Mouse (Mus musculus) gastrocnemius, adult 18-20 months (tissue): Measurements from ENCODE around the gene Hoxa5. TPM values are rescaled to one million over a fixed set of nuclear protein-coding genes. Genes with fewer than 3 reads are reported as not detected.

Source experiments
- DNase-seq: peaks from one replicate; pipeline ENCODE4 v3.0.0; 2021; ENCODE audit warnings: low spot score
- total RNA-seq, 2 experiments: library from RNA; stranded (reverse); gene quantifications; 2 replicates each; pipeline ENCODE4 v1.2.3; 2021

Hoxa5 gene
- total RNA-seq, 2 experiments from 2014 or later = 2.0 to 2.1 TPM

DNA sequence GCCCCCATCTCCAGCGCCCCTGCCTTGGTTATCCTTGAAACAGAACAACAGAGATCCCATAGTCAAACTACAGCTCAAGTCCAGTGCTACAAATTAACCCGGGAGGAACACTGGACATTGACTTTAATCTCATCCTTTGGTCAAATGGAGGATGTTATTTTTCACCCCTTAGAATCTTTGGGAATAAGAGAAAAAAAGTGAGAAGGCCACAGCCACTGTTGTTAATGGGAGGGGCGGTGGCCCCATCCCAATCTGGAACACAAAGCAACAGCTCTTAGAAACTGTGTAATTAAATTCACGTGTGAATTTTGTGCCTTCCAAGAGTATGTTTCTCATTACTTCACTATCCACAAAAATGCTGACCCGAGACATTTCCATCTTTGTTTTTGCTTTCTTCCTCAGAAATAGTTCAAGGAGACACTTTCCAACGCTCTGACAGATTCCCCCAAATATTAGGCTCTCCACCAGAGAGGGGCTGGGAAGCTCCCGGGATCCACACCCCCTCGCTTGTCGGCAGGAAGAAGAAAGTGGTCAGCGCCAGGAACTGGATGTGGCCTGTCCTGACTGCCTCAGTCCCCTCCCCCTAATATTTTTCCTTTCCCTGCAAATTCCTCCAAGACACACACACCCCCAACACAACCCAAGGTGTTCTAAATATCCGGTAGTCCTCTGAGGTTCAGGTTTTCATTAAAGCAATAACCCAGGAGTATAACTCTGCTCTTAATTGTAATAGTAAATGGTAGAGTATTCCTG, 23.3 kb upstream of the Hoxa5 start:
- no peak for DNase-seq

DNA sequence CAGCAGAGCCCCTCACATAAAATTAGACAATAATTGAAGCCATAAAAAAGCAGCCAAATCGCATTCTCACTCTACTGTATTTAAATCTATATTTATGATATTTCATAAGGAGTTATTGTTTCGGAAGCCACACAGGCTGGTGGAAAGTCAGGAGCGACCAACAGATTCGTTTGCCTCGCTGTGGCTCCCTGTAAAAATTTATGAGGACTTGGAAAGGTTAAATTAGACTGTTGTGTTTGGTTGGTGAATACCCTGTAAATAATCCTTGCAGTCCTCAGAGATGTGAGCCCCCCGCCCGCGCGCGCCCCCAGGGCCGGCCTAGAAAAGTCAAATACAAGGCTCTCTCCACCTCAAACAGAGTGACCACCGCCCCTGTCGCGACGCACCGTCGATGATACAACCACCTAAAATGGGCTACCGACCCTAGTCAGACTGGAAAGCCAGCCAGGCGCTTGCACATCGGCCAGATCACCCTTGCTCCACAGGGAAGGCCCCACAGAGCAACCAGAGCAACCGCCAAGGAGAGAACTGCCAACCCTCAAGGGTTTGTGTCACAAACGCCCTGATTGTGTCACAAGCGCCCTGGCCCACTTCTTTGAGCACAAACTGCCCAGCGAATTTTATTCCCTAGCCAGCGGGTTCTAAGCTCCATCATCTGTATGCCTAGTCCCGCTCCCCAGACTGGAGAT, 22.3 kb upstream of the Hoxa5 start:
- DNase-seq = no peak

DNA sequence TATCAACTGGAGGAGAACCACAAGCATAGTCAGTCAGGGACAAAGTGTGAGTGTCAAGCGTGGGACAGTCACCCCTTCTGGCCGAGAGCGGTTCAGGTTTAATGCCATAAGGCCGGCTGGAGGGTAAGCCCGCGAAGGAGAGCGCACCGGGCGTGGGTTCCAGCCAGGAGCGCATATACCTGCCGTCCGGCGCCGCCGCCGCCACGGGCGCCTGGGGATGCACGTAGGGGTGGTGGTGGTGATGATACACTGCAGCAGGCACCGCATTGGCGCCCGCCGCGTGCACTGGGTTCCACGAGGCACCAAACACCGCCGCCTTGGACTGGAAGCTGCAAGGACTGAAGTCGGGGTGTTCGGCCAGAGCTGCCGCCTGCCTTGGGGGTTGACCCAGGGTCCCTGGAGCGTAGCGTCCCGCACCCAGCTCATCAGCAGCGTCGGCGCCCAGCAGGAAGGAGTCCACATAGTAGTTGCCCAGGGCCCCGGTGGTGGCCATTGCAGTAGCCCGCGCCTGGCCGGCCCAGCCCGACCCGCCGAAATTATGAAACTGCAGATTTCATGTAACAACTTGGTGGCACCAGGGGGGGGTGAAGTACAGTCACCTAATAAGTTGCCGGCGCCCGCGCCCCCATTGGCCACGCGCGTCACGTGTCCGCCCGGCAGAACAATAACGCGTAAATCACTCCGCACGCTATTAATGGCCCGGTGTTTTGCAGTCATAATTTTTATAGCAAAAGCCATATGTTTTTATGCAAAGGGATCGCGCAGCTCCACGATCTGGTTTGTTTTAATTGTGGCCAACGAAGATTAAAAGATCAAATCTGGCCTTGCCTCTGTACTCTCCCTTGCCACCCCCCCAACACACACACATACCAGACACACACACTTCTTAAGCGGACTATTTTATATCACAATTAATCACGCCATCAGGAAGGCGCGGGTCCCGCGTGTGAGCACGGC, 21.5 kb upstream of the Hoxa5 start:
- DNase-seq = peak; percentile 86

DNA sequence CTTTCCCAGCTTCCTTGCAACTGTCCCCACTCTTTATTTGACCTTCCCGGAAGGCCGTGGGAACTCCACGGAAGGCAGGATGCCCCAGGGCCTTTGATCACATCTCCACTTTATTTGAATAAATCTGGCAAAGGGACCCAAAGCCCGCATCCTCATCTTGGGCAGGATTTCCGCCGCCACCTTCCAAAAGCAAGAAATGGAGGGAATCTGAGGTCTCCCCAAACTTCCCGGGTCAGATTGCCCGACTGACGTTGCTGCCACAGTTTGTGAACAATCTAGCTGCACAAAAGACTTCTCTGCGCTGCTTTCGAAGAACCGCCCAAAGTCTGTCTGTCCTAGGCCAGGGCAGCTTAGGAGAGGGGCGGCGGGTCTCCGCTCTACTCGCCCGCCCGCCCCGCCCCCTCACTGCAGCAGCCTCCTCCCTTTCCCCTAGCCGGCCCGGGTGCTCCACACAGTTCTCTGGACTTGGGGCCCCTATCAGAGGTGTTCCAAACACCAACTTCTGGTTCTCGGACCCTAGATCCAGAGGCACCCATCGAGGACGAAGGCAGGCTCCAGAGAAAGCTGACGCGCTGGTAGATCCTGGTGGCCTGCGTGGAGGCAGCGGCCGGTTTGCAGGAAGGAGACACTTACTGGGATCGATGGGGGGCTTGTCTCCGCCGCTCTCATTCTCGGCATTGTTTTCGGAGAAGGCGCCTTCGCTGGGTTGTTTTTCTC, 20.7 kb upstream of the Hoxa5 start:
- no peak for DNase-seq

DNA sequence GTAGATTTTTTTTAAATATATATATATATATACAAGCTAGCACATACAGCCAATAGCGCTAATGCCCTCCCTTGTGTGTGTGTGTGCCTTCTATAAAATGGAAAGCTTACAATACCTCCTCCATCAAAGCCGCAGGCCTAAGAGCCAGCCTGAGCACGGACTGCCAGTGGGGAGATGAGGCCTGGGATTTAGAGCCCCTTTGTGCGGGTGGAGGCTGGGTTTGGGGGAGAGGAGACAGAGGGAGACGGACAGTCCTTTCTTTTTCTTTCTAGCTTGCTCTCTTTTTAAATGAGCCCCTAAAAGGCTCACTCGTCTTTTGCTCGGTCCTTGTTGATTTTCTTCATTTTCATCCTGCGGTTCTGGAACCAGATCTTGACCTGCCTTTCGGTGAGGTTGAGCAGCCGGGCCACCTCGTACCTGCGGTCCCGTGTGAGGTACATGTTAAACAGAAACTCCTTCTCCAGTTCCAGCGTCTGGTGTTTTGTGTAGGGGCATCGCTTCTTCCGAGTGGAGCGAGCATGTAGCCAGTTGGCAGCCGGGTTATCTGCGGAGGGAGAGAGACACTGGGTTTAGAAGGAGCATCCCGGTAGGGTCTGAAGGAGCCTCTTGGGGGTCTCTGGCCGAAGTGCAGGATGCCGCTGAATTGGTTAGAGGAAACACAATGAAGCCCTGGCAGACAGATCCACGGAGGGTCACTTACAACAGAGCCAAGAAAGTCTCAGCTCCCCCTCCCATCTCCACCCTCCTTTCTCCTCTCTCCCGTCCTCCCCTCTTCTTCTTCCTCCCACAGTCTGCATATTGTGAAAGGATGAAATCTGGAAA, 19.8 kb upstream of the Hoxa5 start:
- no peak for DNase-seq

DNA sequence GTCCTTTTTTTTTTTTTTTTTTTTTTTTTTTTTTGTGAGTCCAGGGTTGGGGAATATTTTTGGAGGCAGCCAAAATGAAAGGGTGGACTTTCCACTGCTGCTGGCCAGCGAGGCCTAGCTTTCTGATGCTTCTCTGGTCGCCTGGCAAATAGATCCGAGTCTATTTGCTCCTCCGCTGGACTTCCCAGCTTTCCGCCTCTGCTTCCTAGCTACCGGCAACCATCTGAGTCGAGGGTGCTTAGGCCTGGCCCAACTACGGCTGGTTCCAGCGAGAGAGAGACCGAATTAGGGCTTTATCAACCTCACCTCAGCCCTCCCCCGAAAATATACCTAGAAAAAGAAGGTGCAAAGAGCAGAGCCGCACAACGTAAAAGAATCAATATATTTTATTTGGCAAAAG, 18.3 kb upstream of the Hoxa5 start:
- no peak for DNase-seq

DNA sequence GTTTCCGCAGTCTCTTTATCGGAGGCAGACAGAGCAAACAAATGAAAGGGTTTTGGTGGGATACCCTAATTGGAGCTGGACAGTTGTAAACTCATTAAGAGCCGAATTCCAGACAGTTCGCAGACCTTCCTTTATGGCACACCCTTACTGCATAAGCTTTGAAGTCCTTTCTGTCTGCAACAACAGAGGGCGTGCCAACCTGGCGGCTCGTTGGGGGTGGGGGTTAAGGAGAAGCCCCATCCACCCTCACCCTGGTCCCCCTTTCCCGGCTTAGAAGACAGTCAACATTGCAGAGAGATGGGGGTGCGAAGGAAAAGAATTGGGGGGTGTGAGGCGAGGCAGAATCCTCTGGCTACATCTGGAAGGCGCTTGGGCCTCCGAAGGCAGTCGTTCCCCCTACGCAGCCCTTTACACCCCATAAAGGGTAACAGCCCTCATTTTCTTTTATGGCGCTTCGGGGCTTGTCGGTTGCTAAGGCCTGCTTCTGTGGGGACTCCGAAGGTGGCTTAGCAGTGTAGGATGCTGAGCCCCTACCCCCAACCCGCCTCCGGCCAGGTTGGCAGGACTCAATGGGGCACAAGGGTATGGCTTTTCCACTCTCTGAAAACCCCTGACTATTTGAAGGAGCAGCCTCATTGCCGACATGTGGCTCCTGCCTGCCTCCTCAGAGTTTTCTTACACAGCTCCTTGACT, 17.8 kb upstream of the Hoxa5 start:
- no peak for DNase-seq

DNA sequence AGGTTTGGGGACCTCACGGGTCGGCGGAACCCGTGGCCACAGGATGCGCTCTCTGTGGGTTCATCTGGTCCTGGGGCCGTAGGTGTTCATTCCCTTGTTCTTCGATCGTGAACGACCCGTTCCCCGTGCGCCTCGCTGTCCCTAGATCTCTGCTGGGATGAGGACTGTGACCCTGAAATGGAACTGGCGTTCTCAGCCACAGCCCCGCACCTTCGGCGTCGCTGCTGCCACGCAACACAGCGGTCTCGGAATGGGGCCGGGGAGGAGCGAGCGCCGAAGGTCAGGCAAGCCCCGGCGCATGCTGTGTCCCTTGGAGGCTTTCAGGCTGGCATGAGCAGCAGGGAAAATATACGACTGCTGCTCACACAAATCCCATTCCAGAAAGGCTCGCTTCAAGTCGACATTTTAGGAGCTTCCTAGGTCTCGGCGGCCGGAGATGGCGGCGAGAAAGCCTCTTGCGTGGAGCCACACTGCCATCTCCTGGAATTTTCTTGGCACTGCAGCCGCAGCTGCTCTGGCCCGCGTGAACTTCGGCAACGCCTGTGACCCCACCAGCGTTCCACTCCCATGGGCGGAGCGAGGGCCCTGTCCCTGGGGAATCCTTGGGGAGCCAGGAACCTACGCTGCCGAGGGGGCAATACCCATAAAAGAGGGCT, 17.1 kb upstream of the Hoxa5 start, which contains the start of gene Hoxa7:
Gene Hoxa7 (minus strand): TSS at position 518 of the 656 bp plus-strand sequence.
- peak; percentile 94 for DNase-seq

DNA sequence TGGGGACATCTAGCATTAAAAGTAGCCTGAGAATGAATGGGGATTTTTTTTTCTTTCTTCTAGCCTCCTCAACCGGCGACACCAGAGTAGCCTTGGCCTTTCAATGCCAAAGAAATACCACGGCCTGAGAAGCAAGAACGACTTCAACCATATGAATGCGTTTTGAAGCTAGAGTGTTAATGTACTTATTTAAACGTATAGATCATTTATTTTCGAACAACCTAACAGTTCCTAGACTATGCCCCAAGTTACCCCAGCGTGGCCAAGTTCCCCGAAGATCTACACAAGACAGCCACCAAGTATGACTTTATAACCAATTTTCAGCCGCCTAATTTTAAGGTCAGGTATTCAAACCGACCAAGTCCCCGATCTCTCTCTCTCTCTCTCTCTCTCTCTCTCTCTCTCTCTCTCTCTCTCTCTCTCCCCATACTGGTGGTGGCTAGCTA, 16.5 kb upstream of the Hoxa5 start:
- DNase-seq = no peak

DNA sequence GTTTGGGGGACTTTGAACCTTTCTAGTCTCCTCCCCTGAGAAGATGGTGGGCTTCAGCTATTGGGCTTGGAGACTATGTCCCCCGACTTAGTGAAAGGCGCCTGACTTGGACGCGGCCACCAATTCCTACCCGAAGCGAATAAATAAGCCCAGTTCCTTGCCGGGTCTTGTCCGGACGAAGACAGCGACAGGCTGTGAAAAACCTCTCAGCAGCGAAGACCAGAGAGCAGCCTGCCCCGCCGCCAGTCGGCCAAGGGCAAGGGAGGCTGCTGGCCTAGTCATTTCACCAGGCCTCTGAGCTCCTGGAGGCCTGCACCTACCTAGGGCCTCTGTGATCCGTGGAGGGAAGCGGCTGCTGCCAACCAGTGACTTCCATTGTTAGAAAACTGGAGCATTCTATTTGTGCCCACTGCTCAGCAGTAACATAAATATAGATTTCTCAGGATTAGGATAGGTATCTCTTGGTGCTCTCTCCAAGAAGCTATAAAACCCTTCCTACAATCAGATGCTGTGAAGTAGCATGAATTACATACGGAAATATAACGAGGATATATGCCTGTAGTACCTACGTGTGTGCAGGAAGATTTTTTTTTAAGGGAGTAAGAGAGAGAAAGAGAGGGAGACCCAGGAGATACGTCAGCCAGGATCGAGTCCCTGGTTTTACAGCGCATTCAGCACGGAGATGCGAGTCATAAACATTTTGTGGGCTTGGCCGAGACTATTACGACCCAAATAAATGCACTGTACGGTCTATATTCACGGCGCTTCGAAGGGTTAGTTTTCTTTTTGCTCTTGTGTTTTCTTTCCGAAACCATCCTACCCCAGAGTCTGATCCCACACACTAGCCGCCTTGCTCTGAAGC, 15.8 kb upstream of the Hoxa5 start:
- no peak for DNase-seq

DNA sequence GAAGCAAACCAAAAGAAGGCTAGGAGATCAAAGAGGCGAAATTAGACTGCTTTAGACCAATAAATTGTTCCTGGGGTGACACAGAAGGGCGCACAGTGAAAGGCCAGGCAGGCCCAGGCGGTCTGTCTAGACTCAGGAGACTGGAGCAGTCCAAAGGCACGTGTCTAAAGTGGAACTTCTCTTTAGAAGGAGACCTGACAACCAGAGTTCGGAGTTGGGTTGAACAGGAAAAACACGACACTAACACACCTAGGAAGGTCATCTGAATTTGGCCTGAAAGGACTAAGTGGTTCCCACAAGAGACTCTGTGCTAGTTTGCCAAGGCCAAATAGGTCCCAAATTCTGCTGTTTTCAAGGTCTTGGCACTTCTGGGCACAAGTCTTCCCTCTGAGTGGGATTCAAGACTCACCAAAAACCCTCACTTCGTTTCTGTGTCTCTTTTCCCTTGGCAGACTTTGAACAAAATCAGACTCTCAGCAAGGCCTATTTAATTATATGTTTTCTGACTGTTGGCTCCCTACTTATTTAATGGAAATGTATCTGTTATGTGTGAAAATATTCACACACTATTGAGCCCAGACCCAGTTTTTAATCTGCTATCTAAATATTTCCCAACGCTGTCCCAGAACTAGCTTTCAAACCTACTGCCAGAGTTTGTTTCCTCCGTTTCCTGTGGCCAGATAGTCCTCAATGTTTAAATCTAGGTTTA, 15.0 kb upstream of the Hoxa5 start:
- DNase-seq = no peak

DNA sequence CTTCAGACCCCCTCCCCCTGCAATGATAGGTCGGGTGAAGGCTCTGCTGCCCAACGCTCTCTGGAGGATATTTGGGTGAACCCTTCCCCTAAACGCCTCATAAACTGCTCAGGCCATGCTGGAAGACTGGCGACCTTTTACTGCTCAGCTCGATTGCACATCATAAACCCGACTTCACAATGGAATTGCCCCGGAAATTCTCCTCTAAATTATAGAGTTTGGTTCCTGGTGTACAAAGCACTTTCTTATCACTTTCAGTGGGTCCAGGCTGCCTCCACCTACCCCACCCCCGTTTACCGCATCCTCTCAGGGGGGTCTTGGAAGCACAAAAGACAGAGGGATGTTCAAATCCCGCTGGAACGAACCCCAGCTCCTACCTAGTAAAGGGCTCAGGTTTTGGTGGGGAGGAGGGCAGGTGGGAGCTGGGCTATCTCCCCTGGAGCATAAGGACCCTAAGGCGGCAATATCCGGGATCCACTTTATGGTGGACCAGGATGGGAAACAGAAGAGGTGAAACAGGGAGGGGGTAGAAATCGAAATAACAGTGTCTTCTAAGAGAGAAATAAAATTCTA, 14.3 kb upstream of the Hoxa5 start:
- DNase-seq = no peak

DNA sequence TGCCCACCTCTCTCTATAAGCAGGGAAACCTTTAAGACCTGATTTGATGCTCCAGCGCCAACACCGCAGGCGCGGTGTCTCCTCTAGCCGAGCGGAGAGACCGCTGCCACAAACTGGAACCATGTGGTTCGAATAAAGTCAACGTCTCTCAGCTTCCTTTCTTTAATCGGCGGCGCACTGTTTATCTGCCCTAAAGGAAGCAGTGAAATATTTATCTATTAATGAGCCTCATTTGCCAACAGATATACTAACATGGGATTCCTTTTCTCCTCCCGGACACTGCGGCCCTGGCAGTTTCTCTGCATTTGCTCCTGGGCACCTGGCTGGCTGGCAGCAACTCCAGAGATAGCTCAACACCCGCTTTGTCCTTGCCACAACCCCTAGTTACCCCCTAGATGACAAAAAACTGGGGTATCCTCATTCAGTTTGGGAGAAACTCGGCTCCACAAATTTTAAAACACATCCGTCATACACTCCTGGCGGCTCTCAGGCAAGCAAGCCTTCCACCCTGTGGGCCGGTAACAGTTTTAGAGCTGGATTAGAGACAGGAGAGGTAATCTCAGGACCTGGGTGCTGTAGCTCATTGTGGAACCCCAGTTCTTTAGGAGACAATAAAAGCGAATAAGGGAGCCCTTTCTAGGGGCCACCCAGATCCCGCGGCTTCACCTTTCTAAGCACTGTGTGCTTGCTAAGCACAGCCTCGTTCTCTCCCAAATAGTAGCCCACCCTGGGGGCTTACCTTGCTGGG, 13.7 kb upstream of the Hoxa5 start:
- peak; percentile 9 for DNase-seq

DNA sequence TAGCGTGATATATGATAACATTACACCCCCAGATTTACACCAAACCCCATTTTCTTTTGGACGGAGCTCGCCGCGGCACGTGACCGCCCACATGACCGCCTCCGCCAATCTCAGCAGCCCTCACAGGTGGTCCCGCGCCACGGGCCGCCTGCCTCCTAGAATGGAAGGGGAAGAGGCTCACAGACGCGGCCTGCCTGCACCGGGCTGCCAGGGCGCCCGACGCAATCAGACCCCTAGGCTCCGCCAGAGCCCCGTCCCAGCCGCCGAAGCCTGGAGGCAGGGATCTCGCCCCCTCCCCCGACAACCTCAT, 13.0 kb upstream of the Hoxa5 start:
- DNase-seq = peak; percentile 88

DNA sequence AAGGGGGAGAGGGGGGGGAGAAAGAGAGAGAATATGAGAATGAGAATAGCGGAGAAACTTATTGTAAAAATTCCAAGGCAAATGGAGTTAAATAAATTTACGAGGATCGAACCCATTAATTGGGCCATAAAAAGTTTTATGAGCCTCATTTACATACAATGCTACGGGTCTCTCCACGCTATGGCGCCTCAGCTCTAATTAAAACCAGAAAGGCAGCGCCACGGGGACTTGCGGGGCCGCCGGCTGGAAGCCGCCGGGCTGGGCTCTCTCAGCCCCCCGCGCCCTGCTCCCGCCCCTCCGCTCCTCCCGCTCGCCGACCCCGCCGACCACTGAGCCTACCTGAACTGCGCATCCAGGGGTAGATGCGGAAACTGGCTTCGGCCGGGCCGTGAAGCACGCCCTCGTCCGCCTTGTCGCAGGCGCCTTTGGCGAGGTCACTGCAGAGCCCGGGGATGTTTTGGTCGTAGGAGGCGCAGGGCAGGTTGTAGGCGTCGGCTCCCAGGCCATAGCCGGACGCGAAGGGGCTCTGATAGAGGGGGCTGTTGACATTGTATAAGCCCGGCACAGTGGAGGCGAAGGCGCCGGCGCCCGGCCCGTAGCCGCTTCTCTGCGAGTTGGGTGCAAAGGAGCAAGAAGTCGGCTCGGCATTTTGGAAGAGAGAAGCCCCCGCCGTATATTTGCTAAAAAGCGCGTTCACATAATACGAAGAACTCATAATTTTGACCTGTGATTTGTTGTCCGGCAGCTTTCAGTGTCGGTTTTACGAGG, 12.5 kb upstream of the Hoxa5 start:
- DNase-seq = peak; percentile 50
